In genomic region chr5:111863922-111864321, GRCm38 (mm10) we compare ENCODE assay signal across 20 mouse cellular contexts.
DNase-seq lines count a peak whose midpoint lies in the region; ATAC-seq and TF ChIP-seq lines count a peak whose summit lies in the region.
"Had no signal": no experiment of that assay in that cellular context is flagged by ENCODE, and none has a peak within 500 bp of the region (broad histone marks: within the 10 kb centered on the region; RNA-seq: fewer than 3 reads in every experiment).

No protein-coding gene starts in this region.

- intact Hi-C loops in heart, postnatal 14 days (cut with DNase I): no loop called here

- H3K27me3 ChIP-seq in heart, embryonic 10.5 days (ENCODE audit: insufficient read depth, poor library complexity, severe bottlenecking): peaks cover 18% of the 10 kb centered on the region
- no peaks in the 10 kb centered on the region for H3K27me3 ChIP-seq in lung, embryonic 14.5 days (ENCODE audit: insufficient read depth, low read length)
- H3K27me3 ChIP-seq in kidney, embryonic 15.5 days: peaks cover 36% of the 10 kb centered on the region
- H3K27me3 ChIP-seq: embryonic facial prominence, embryonic 13.5 days; Patski had no signal

- 47% methylated on average over 7 of the region's 7 CpGs for WGBS in heart, embryonic 10.5 days
- 32% methylated on average over 7 of the region's 7 CpGs for WGBS in lung, embryonic 14.5 days
- 54% methylated on average over 7 of the region's 7 CpGs for WGBS in kidney, embryonic 15.5 days

- peak; percentile 75; the same call in 1 of the 2 replicates for ATAC-seq in lung, embryonic 14.5 days (ENCODE audit: insufficient read depth)
- peak; percentile 54; the same call in 1 of the 2 replicates for ATAC-seq in granulocyte monocyte progenitor cell, adult 5-6 weeks (replicated peaks; ENCODE audit: poor library complexity, severe bottlenecking)
- no peak for ATAC-seq in kidney, embryonic 15.5 days (replicated peaks; ENCODE audit: low FRiP score)
- ATAC-seq: hindbrain, postnatal 0 days; liver, postnatal 0 days; Patski had no signal

- no peak overlapping the region for H3K9ac ChIP-seq in lung, embryonic 14.5 days
- no peak overlapping the region for H3K9ac ChIP-seq in kidney, embryonic 15.5 days
- H3K9ac ChIP-seq: embryonic facial prominence, embryonic 13.5 days; limb, embryonic 12.5 days; liver, postnatal 0 days; neural tube, embryonic 15.5 days had no signal

- 0 out of 2 replicates have a peak, but pooled peaks cover 5% of the 10 kb centered on the region for H3K4me1 ChIP-seq in heart, embryonic 10.5 days
- H3K4me1 ChIP-seq in lung, embryonic 14.5 days (ENCODE audit: insufficient read depth): no peaks in the 10 kb centered on the region
- peaks cover 3% of the 10 kb centered on the region; the same call in 1 of the 2 replicates for H3K4me1 ChIP-seq in kidney, embryonic 15.5 days

- H3K36me3 ChIP-seq in heart, embryonic 10.5 days: no peaks in the 10 kb centered on the region
- H3K36me3 ChIP-seq in lung, embryonic 14.5 days (ENCODE audit: insufficient read depth): no peaks in the 10 kb centered on the region
- H3K36me3 ChIP-seq in kidney, embryonic 15.5 days: no peaks in the 10 kb centered on the region
- H3K36me3 ChIP-seq: embryonic facial prominence, embryonic 13.5 days; limb, embryonic 12.5 days; neural tube, embryonic 15.5 days had no signal

- TF ChIP-seq POLR2A in brain, embryonic 14.5 days (IDR thresholded peaks at IDR 0.05; ENCODE audit: borderline replicate concordance, extremely low read depth, insufficient read depth, insufficient read length, poor library complexity, severe bottlenecking): no peak

- no peaks in the 10 kb centered on the region for H3K9me3 ChIP-seq in heart, embryonic 10.5 days
- H3K9me3 ChIP-seq in lung, embryonic 14.5 days (ENCODE audit: low read depth, low read length): no peaks in the 10 kb centered on the region; the same call in 1 of the 2 replicates
- H3K9me3 ChIP-seq in kidney, embryonic 15.5 days (replicated peaks): no peaks in the 10 kb centered on the region
- H3K9me3 ChIP-seq: embryonic facial prominence, embryonic 13.5 days; limb, embryonic 12.5 days; neural tube, embryonic 15.5 days had no signal

- H3K27ac ChIP-seq in heart, embryonic 10.5 days: 0 out of 2 replicates have a peak overlapping the region, but pooled peaks have one; percentile 6
- 0 out of 2 replicates have a peak overlapping the region, but pooled peaks have one; percentile 26 for H3K27ac ChIP-seq in lung, embryonic 14.5 days (ENCODE audit: low read depth)
- no peak overlapping the region for H3K27ac ChIP-seq in kidney, embryonic 15.5 days
- H3K27ac ChIP-seq: embryonic facial prominence, embryonic 13.5 days; hindbrain, postnatal 0 days; layer of hippocampus, adult 2 months; left cerebral cortex, adult 2 months; limb, embryonic 12.5 days; neural tube, embryonic 15.5 days had no signal

- no peak overlapping the region for H3K4me2 ChIP-seq in lung, embryonic 14.5 days
- H3K4me2 ChIP-seq in kidney, embryonic 15.5 days: no peak overlapping the region
- H3K4me2 ChIP-seq: embryonic facial prominence, embryonic 13.5 days; limb, embryonic 12.5 days; neural tube, embryonic 15.5 days had no signal

- DNase-seq in heart, embryonic 10.5 days (ENCODE audit: low spot score): no peak
- no peak for DNase-seq in heart, postnatal 14 days
- DNase-seq in lung, embryonic 14.5 days: peak; percentile 83
- no peak for DNase-seq in lung, adult 18-20 months
- DNase-seq in brain, embryonic 14.5 days (ENCODE audit: low read depth): peak; percentile 54
- DNase-seq: B cell, adult 2 months; cerebellum, postnatal 25 days; gastrocnemius, postnatal 14 days; liver, postnatal 0 days; retina, postnatal 1 day; thymus, postnatal 36 days had no signal

- H3K4me3 ChIP-seq in heart, embryonic 10.5 days: no peak overlapping the region
- no peak overlapping the region for H3K4me3 ChIP-seq in lung, embryonic 14.5 days (ENCODE audit: low read depth, low read length)
- H3K4me3 ChIP-seq in kidney, embryonic 15.5 days (replicated peaks): no peak overlapping the region
- H3K4me3 ChIP-seq: embryonic facial prominence, embryonic 13.5 days; layer of hippocampus, adult 2 months; left cerebral cortex, adult 2 months; limb, embryonic 12.5 days; neural tube, embryonic 15.5 days had no signal

- no peak for TF ChIP-seq CTCF in lung, embryonic 14.5 days (IDR thresholded peaks at IDR 0.05; ENCODE audit: low read depth)
- TF ChIP-seq CTCF in brain, embryonic 14.5 days (IDR thresholded peaks at IDR 0.05; ENCODE audit: borderline replicate concordance, extremely low read depth, insufficient read depth, insufficient read length): no peak

Comparison
In these comparisons a context has a peak if more than half of its experiments do, and no peak if none do; other contexts are left out.
1. DNase-seq: peak in lung, embryonic 14.5 days (single experiment) and brain, embryonic 14.5 days (single experiment); none in heart, embryonic 10.5 days (single experiment), heart, postnatal 14 days (0 of 2) and lung, adult 18-20 months (0 of 2).